Mouse (Mus musculus) c-Kit-negative CD71-positive TER-119-positive erythroid progenitor cells, embryonic 14.5 days (primary cell): ENCODE data around the gene Prdm16.

Source experiments
- DNase-seq: peaks from one replicate; pipeline ENCODE4 v3.0.0-alpha.2; 2013; ENCODE audit warnings: low read depth, low spot score

The Prdm16 gene

GRCm38 (mm10) chr4:154390333-154391080 is 246.2 kb downstream of the Prdm16 start:
- DNase-seq: no peak

GRCm38 (mm10) chr4:154389641-154390040 is 247.0 kb downstream of the Prdm16 start:
- no peak for DNase-seq

- DNase-seq: no peak
Observed at GRCm38 (mm10) chr4:154386810-154387209, 249.9 kb downstream of the Prdm16 start.

- no peak for DNase-seq
Observed at GRCm38 (mm10) chr4:154385918-154386317, 250.8 kb downstream of the Prdm16 start.

GRCm38 (mm10) chr4:154385208-154385607 is 251.5 kb downstream of the Prdm16 start:
- no peak for DNase-seq

GRCm38 (mm10) chr4:154378876-154379275 is 257.8 kb downstream of the Prdm16 start:
- DNase-seq: no peak

- no peak for DNase-seq
Observed at GRCm38 (mm10) chr4:154375939-154376625, 260.6 kb downstream of the Prdm16 start.

- DNase-seq: no peak
Observed at GRCm38 (mm10) chr4:154371542-154372247, 265.0 kb downstream of the Prdm16 start.

GRCm38 (mm10) chr4:154370841-154371240 is 265.8 kb downstream of the Prdm16 start:
- DNase-seq: no peak

- no peak for DNase-seq
Observed at GRCm38 (mm10) chr4:154369089-154369488, 267.6 kb downstream of the Prdm16 start.

GRCm38 (mm10) chr4:154366836-154367235 is 269.8 kb downstream of the Prdm16 start:
- no peak for DNase-seq

- no peak for DNase-seq
Observed at GRCm38 (mm10) chr4:154364752-154365151, 271.9 kb downstream of the Prdm16 start.

- no peak for DNase-seq
Observed at GRCm38 (mm10) chr4:154360850-154361249, 275.8 kb downstream of the Prdm16 start.

- no peak for DNase-seq
Observed at GRCm38 (mm10) chr4:154360441-154360840, 276.2 kb downstream of the Prdm16 start.

- DNase-seq: no peak
Observed at GRCm38 (mm10) chr4:154359762-154360300, 276.8 kb downstream of the Prdm16 start.

GRCm38 (mm10) chr4:154358816-154359215 is 277.9 kb downstream of the Prdm16 start:
- DNase-seq: no peak

GRCm38 (mm10) chr4:154358370-154358769 is 278.3 kb downstream of the Prdm16 start:
- DNase-seq: no peak

- no peak for DNase-seq
Observed at GRCm38 (mm10) chr4:154355408-154355807, 281.3 kb downstream of the Prdm16 start.

- no peak for DNase-seq
Observed at GRCm38 (mm10) chr4:154352246-154352645, 284.4 kb downstream of the Prdm16 start.

- no peak for DNase-seq
Observed at GRCm38 (mm10) chr4:154348197-154348786, 288.4 kb downstream of the Prdm16 start.

- no peak for DNase-seq
Observed at GRCm38 (mm10) chr4:154346731-154347522, 289.7 kb downstream of the Prdm16 start.
